8 mouse cellular contexts compared by ENCODE assay signal in genomic region chr4:108362321-108363261, GRCm38 (mm10). TPM values are rescaled to one million over a fixed set of nuclear protein-coding genes. Genes with fewer than 3 reads are reported as not detected.
DNase-seq lines count a peak whose midpoint lies in the region; ATAC-seq and TF ChIP-seq lines count a peak whose summit lies in the region.
"Had no signal": no experiment of that assay in that cellular context is flagged by ENCODE, and none has a peak within 500 bp of the region (broad histone marks: within the 10 kb centered on the region; RNA-seq: fewer than 3 reads in every experiment).

No protein-coding gene starts in this region.

- H3K9me3 ChIP-seq in embryonic facial prominence, embryonic 11.5 days (replicated peaks; ENCODE audit: control insufficient read depth, low read length): no peaks in the 10 kb centered on the region
- H3K9me3 ChIP-seq in intestine, embryonic 15.5 days: no peaks in the 10 kb centered on the region
- no peaks in the 10 kb centered on the region for H3K9me3 ChIP-seq in liver, embryonic 14.5 days (ENCODE audit: control insufficient read depth, low read length)

- 2% methylated on average over 18 of the region's 18 CpGs for WGBS in embryonic facial prominence, embryonic 11.5 days
- 4% methylated on average over 18 of the region's 18 CpGs for WGBS in intestine, embryonic 15.5 days
- 26% methylated on average over 18 of the region's 18 CpGs for WGBS in liver, embryonic 14.5 days (ENCODE audit: insufficient replicate concordance)

- peak; percentile 90 for DNase-seq in R1 (ENCODE audit: low read depth, low spot score)
- peak; percentile 94 for DNase-seq in embryonic facial prominence, embryonic 11.5 days (ENCODE audit: low spot score)
- DNase-seq in liver, embryonic 14.5 days (ENCODE audit: low read depth in 3 of 3, low spot score in 3 of 3): no peak
- DNase-seq in spleen, adult 18-20 months: no peak
- no peak for DNase-seq in layer of hippocampus, adult 9-10 months (ENCODE audit: low spot score)

- H3K27me3 ChIP-seq in embryonic facial prominence, embryonic 11.5 days (ENCODE audit: control insufficient read depth, insufficient read depth, low read length): no peaks in the 10 kb centered on the region
- H3K27me3 ChIP-seq in intestine, embryonic 15.5 days (replicated peaks): no peaks in the 10 kb centered on the region
- H3K27me3 ChIP-seq in liver, embryonic 14.5 days (ENCODE audit: control insufficient read depth, insufficient read depth, low read length): no peaks in the 10 kb centered on the region; the same call in 1 of the 2 replicates

- peaks cover 10% of the 10 kb centered on the region for H3K4me1 ChIP-seq in embryonic facial prominence, embryonic 11.5 days (ENCODE audit: control insufficient read depth, insufficient read depth, low read length)
- H3K4me1 ChIP-seq in intestine, embryonic 15.5 days (replicated peaks): peaks cover 46% of the 10 kb centered on the region
- peaks cover 3 to 6% of the 10 kb centered on the region in 2 experiments; a peak in 2 of 4 replicates for H3K4me1 ChIP-seq in liver, embryonic 14.5 days (replicated peaks; ENCODE audit: control insufficient read depth in 2 of 2, insufficient read depth in 2 of 2, low read length in 1 of 2)

- no peak overlapping the region for H3K4me2 ChIP-seq in embryonic facial prominence, embryonic 11.5 days (ENCODE audit: low read depth, low read length)
- peak overlapping the region; percentile 52 for H3K4me2 ChIP-seq in intestine, embryonic 15.5 days (replicated peaks)
- H3K4me2 ChIP-seq in liver, embryonic 14.5 days (ENCODE audit: low read depth): no peak overlapping the region

- peak; percentile 78 for ATAC-seq in embryonic facial prominence, embryonic 11.5 days (replicated peaks; ENCODE audit: insufficient number of reproducible peaks, low FRiP score, low TSS enrichment, low read depth)
- peak; percentile 85 for ATAC-seq in intestine, embryonic 15.5 days
- ATAC-seq in liver, embryonic 14.5 days (ENCODE audit: insufficient read depth): peak; percentile 65
- no peak for ATAC-seq in megakaryocyte, adult 5-6 weeks (ENCODE audit: poor library complexity, severe bottlenecking)

- H3K4me3 ChIP-seq in embryonic facial prominence, embryonic 11.5 days (ENCODE audit: low read depth, low read length): no peak overlapping the region
- no peak overlapping the region for H3K4me3 ChIP-seq in intestine, embryonic 15.5 days (replicated peaks)
- no peak overlapping the region for H3K4me3 ChIP-seq in liver, embryonic 14.5 days (ENCODE audit: insufficient read depth in 1 of 2, low read depth in 2 of 2, low read length in 2 of 2)

- peak overlapping the region; percentile 90 for H3K27ac ChIP-seq in embryonic facial prominence, embryonic 11.5 days (replicated peaks; ENCODE audit: low read depth, low read length)
- H3K27ac ChIP-seq in intestine, embryonic 15.5 days: peak overlapping the region; percentile 87
- no peak overlapping the region for H3K27ac ChIP-seq in liver, embryonic 14.5 days

- peak overlapping the region; percentile 4; the same call in 1 of the 2 replicates for H3K9ac ChIP-seq in embryonic facial prominence, embryonic 11.5 days (replicated peaks; ENCODE audit: low read length)
- H3K9ac ChIP-seq in intestine, embryonic 15.5 days: peak overlapping the region; percentile 17; the same call in 1 of the 2 replicates
- no peak overlapping the region for H3K9ac ChIP-seq in liver, embryonic 14.5 days (replicated peaks)

- no peaks in the 10 kb centered on the region for H3K36me3 ChIP-seq in embryonic facial prominence, embryonic 11.5 days (replicated peaks; ENCODE audit: control insufficient read depth, insufficient read depth, low read depth, low read length)
- H3K36me3 ChIP-seq in intestine, embryonic 15.5 days: no peaks in the 10 kb centered on the region
- no peaks in the 10 kb centered on the region for H3K36me3 ChIP-seq in liver, embryonic 14.5 days (replicated peaks; ENCODE audit: control insufficient read depth, insufficient read depth, low read depth)

- no peak for TF ChIP-seq CTCF in liver, embryonic 14.5 days (IDR thresholded peaks at IDR 0.05; ENCODE audit: low read depth)

- TF ChIP-seq EP300 in liver, embryonic 14.5 days (IDR thresholded peaks at IDR 0.05; ENCODE audit: low read depth): no peak

RNA-seq across cellular contexts. Expression of gene Shisal2a, which starts 20.6 kb away (rescaled TPM):
- polyA plus RNA-seq in embryonic facial prominence, embryonic 11.5 days (2014; fragmentation: Nextera tagmentation; extraction: Ambion mirVana): 8.5 and 10.2 TPM in 2 replicates
- 1.3 and 1.6 TPM in 2 replicates for polyA plus RNA-seq in intestine, embryonic 15.5 days (2015; fragmentation: Nextera tagmentation; extraction: Ambion mirVana)
- 0.14 and 0.20 TPM in 2 replicates for polyA plus RNA-seq in liver, embryonic 14.5 days (2012; rRNA removed)
- 0.29 TPM in 1 of 2 replicates, not detected in the other for polyA plus RNA-seq in liver, embryonic 14.5 days (2014; fragmentation: Nextera tagmentation; extraction: Ambion mirVana)
- total RNA-seq in megakaryocyte, adult 5-6 weeks (2015): not detected in 2 replicates
- total RNA-seq in megakaryocyte, adult 5-6 weeks (2017): not detected in 2 replicates
- total RNA-seq: common myeloid progenitor, adult 5-6 weeks had no signal

RNA-seq across cellular contexts. Expression of gene Coa7, which starts 34.7 kb away (rescaled TPM):
- 53.7 and 57.0 TPM in 2 replicates for polyA plus RNA-seq in embryonic facial prominence, embryonic 11.5 days (2014; fragmentation: Nextera tagmentation; extraction: Ambion mirVana)
- polyA plus RNA-seq in intestine, embryonic 15.5 days (2015; fragmentation: Nextera tagmentation; extraction: Ambion mirVana): 65.2 and 65.3 TPM in 2 replicates
- 9.3 and 11.0 TPM in 2 replicates for polyA plus RNA-seq in liver, embryonic 14.5 days (2012; rRNA removed)
- polyA plus RNA-seq in liver, embryonic 14.5 days (2014; fragmentation: Nextera tagmentation; extraction: Ambion mirVana): 26.4 and 29.1 TPM in 2 replicates
- 4.3 and 10.3 TPM in 2 replicates for total RNA-seq in megakaryocyte, adult 5-6 weeks (2015)
- 3.8 and 14.3 TPM in 2 replicates for total RNA-seq in megakaryocyte, adult 5-6 weeks (2017)

RNA-seq across cellular contexts. Expression of gene Gpx7, which starts 44.2 kb away (rescaled TPM):
- 44.9 and 46.4 TPM in 2 replicates for polyA plus RNA-seq in embryonic facial prominence, embryonic 11.5 days (2014; fragmentation: Nextera tagmentation; extraction: Ambion mirVana)
- polyA plus RNA-seq in intestine, embryonic 15.5 days (2015; fragmentation: Nextera tagmentation; extraction: Ambion mirVana): 37.5 and 42.6 TPM in 2 replicates
- polyA plus RNA-seq in liver, embryonic 14.5 days (2012; rRNA removed): 5.8 and 6.6 TPM in 2 replicates
- polyA plus RNA-seq in liver, embryonic 14.5 days (2014; fragmentation: Nextera tagmentation; extraction: Ambion mirVana): 7.6 and 8.2 TPM in 2 replicates
- total RNA-seq in megakaryocyte, adult 5-6 weeks (2015): 0.38 and 3.6 TPM in 2 replicates
- 0.11 and 1.0 TPM in 2 replicates for total RNA-seq in megakaryocyte, adult 5-6 weeks (2017)

Comparison
In these comparisons a context has a peak if more than half of its experiments do, and no peak if none do; other contexts are left out.
1. DNase-seq: peak in R1 (single experiment) and embryonic facial prominence, embryonic 11.5 days (single experiment); none in liver, embryonic 14.5 days (0 of 3), spleen, adult 18-20 months (0 of 2) and layer of hippocampus, adult 9-10 months (single experiment).